Mouse (Mus musculus): Measurements from ENCODE around the gene Map3k10.
"Not testable (repeated sequence)": the region's sequence is repeated elsewhere in the genome, so short reads cannot be mapped to it uniquely, and the experiment has no call there.

The Map3k10 gene

GRCm38 (mm10) chr7:27635094-27635493, 39.3 kb downstream of the Map3k10 start:
- DNase-seq (ENCODE audit: low read depth, low spot score); H3K27me3 ChIP-seq (ENCODE audit: control insufficient read depth, insufficient read depth, low read length, poor library complexity, severe bottlenecking): not testable (repeated sequence)
- peaks cover 11% of the 10 kb centered on the region for H3K36me3 ChIP-seq (ENCODE audit: control insufficient read depth, insufficient read depth, low read length, poor library complexity, severe bottlenecking)

- Histone ChIP-seq H3K36me3 (ENCODE audit: control insufficient read depth, insufficient read depth, low read length, poor library complexity, severe bottlenecking) (peaks cover 11% of the 10 kb centered on the region), H3K27me3 (ENCODE audit: control insufficient read depth, insufficient read depth, low read length, poor library complexity, severe bottlenecking) (no peaks in the 10 kb centered on the region)
- DNase-seq (ENCODE audit: low read depth, low spot score): no peak
These were observed 39.7 kb downstream of the Map3k10 start for GRCm38 (mm10) chr7:27634691-27635090.

DNA sequence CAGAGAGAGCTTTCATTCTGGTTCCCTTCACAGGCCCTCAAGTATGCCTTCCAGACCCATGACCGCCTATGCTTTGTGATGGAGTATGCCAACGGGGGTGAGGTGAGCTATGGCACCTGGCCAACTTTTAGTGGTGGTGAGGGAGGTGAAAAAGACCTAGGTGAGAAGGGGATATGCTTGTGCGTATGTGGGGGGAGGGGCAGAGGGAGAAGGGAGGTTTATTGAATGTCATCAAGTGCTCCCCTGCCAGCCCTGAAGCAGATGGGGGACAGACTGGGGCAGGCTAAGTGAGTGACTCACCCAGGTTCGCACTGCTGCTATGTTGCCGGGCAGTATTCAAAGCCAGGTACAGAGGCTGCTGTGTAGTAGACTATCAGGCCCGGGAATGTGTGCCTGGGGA, 41.2 kb downstream of the Map3k10 start:
- no peak for DNase-seq (ENCODE audit: low read depth, low spot score)
- Histone ChIP-seq H3K36me3 (ENCODE audit: control insufficient read depth, insufficient read depth, low read length, poor library complexity, severe bottlenecking) (peaks cover 14% of the 10 kb centered on the region), H3K27me3 (ENCODE audit: control insufficient read depth, insufficient read depth, low read length, poor library complexity, severe bottlenecking) (no peaks in the 10 kb centered on the region)

- no peak for DNase-seq (ENCODE audit: low read depth, low spot score)
- peaks cover 17% of the 10 kb centered on the region for H3K36me3 ChIP-seq (ENCODE audit: control insufficient read depth, insufficient read depth, low read length, poor library complexity, severe bottlenecking)
- H3K27me3 ChIP-seq (ENCODE audit: control insufficient read depth, insufficient read depth, low read length, poor library complexity, severe bottlenecking): no peaks in the 10 kb centered on the region
These were observed 43.0 kb downstream of the Map3k10 start for GRCm38 (mm10) chr7:27631439-27631838.

DNA sequence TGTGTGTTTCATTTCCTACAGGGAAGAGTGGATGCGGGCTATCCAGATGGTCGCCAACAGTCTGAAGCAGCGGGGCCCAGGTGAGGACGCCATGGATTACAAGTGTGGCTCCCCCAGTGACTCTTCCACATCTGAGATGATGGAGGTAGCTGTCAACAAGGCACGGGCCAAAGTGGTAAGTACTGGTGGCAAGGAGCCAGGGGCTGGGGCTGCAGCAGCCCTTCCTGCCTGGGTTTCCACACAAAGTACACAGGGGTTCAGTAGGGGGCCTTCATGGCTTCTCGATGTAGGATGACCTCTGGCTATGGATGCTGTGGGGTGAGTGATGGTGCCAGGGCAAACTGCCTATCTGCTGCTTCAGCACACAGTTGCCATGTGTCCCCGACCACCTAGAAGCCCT, 45.6 kb downstream of the Map3k10 start:
- peaks cover 12% of the 10 kb centered on the region for H3K36me3 ChIP-seq (ENCODE audit: control insufficient read depth, insufficient read depth, low read length, poor library complexity, severe bottlenecking)
- not testable (repeated sequence) for H3K27me3 ChIP-seq (ENCODE audit: control insufficient read depth, insufficient read depth, low read length, poor library complexity, severe bottlenecking); DNase-seq (ENCODE audit: low read depth, low spot score)

DNA sequence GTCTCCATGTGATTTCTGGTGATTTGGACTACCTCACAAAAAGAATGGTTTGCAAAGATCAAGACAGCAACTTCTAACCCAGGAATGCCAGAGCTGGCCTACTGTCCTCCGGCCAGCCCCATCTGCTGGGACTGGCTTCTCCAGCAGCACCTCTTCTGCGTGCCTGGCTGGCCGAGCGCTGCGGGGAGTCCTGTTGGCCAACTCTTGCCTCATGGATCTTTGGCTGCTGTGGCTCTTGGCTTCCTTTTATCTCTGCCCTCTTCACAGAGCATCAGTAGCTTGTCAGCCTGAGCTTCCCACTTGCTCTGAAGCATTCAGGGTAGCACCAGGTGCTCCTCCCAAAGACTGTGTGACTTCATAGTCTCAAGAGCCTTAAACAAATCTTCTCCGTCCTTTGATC, 46.2 kb downstream of the Map3k10 start:
- DNase-seq (ENCODE audit: low read depth, low spot score): no peak
- Histone ChIP-seq H3K27me3 (ENCODE audit: control insufficient read depth, insufficient read depth, low read length, poor library complexity, severe bottlenecking) (no peaks in the 10 kb centered on the region), H3K36me3 (ENCODE audit: control insufficient read depth, insufficient read depth, low read length, poor library complexity, severe bottlenecking) (peaks cover 12% of the 10 kb centered on the region)

DNA sequence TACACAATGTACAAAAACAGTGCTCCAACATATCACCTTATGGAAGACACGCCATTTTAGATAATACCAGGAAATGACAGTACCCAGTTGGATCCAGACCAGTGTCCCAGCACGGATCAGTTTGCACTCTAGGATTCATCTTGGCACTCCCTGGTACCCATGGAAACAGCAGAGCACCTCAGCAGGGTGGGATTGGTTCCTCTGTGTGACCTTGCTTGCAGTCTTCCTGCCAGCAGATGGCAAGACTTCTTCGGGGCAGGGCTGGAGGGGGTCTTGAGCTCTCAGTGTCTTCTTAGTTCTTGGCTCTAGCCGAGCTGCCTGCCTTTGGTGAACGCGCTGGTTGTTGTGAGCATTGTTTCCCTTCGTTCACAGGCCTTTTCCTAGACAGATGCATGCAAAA, 46.7 kb downstream of the Map3k10 start:
- H3K36me3 ChIP-seq (ENCODE audit: control insufficient read depth, insufficient read depth, low read length, poor library complexity, severe bottlenecking): peaks cover 12% of the 10 kb centered on the region
- H3K27me3 ChIP-seq (ENCODE audit: control insufficient read depth, insufficient read depth, low read length, poor library complexity, severe bottlenecking): no peaks in the 10 kb centered on the region
- DNase-seq (ENCODE audit: low read depth, low spot score): no peak

DNA sequence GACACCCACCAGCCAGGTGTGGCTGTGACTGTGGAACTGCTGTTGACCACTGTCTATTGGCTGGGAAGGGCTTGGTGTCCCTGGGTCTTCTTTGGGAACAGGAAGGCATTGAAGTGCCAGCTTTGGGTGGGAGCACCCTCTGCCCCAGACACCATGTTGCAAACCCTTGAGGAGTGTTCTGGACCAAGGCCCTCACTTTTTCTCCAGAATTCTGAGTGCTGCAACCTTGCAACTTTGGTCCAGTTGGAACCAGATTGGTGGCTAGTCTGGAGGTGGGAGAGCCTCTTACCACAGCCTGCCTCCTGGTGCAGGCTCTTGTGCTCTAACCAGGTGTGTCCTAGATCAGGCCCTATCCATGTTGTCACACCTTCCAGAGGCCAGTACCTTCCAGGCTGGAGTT, 49.4 kb downstream of the Map3k10 start:
- no peak for DNase-seq (ENCODE audit: low read depth, low spot score)
- peaks cover 7% of the 10 kb centered on the region for H3K36me3 ChIP-seq (ENCODE audit: control insufficient read depth, insufficient read depth, low read length, poor library complexity, severe bottlenecking)
- no peaks in the 10 kb centered on the region for H3K27me3 ChIP-seq (ENCODE audit: control insufficient read depth, insufficient read depth, low read length, poor library complexity, severe bottlenecking)

DNA sequence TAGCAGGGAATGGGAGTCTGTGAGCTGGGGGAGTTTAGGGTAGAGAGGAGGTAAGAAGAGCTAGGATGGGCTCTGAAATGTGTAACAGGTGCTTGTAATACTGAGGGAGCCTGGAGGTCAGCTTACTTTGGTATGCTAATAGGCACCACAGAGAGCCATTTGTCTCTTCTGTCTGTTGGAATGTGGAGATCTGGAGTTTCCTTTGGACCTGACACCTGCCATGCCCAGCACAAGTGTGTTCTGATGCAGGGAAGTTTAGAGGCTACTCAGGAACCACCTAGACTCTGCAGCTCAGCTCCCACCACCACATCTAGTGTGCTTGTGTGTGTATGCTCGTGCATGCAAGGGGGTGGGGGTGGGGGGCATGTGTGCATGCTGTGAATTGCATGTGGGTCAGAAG, 52.2 kb downstream of the Map3k10 start:
- no peak for DNase-seq (ENCODE audit: low read depth, low spot score)
- peaks cover 5% of the 10 kb centered on the region for H3K36me3 ChIP-seq (ENCODE audit: control insufficient read depth, insufficient read depth, low read length, poor library complexity, severe bottlenecking)
- no peaks in the 10 kb centered on the region for H3K27me3 ChIP-seq (ENCODE audit: control insufficient read depth, insufficient read depth, low read length, poor library complexity, severe bottlenecking)

- DNase-seq (ENCODE audit: low read depth, low spot score): no peak
- Histone ChIP-seq H3K27me3 (ENCODE audit: control insufficient read depth, insufficient read depth, low read length, poor library complexity, severe bottlenecking) (no peaks in the 10 kb centered on the region), H3K36me3 (ENCODE audit: control insufficient read depth, insufficient read depth, low read length, poor library complexity, severe bottlenecking) (peaks cover 2% of the 10 kb centered on the region)
These were observed 53.4 kb downstream of the Map3k10 start for GRCm38 (mm10) chr7:27621028-27621427.

- no peak for DNase-seq (ENCODE audit: low read depth, low spot score)
- Histone ChIP-seq H3K27me3 (ENCODE audit: control insufficient read depth, insufficient read depth, low read length, poor library complexity, severe bottlenecking) (no peaks in the 10 kb centered on the region), H3K36me3 (ENCODE audit: control insufficient read depth, insufficient read depth, low read length, poor library complexity, severe bottlenecking) (peaks cover 2% of the 10 kb centered on the region; the same call in 1 of the 2 replicates)
These were observed 60.5 kb downstream of the Map3k10 start for GRCm38 (mm10) chr7:27613751-27614499.

DNA sequence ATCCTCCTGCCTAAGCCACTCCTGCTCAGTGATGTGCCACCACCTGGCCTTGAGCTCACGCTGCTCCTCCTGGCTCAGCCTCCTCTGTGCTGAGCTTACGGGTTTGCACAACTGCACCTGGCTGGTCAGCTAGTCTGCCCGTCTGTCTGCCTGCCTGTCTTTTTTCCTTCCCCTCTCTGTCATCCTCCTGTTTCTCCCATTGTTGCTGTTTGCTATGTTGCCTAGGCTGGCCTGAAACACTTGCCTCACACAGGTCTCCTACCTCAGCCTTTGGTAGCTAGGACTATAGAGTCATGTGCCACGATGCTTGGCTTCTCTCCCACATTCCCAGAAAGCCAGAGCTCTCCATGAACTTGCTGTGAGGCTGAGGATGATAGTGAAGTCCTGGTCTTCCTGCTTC, 61.5 kb downstream of the Map3k10 start:
- no peak for DNase-seq (ENCODE audit: low read depth, low spot score)
- H3K36me3 ChIP-seq (ENCODE audit: control insufficient read depth, insufficient read depth, low read length, poor library complexity, severe bottlenecking): no peaks in the 10 kb centered on the region; the same call in 1 of the 2 replicates

GRCm38 (mm10) chr7:27610871-27611270, 63.5 kb downstream of the Map3k10 start:
- no peaks in the 10 kb centered on the region for H3K27me3 ChIP-seq (ENCODE audit: control insufficient read depth, insufficient read depth, low read length, poor library complexity, severe bottlenecking)
- no peak for DNase-seq (ENCODE audit: low read depth, low spot score)
- H3K36me3 ChIP-seq (ENCODE audit: control insufficient read depth, insufficient read depth, low read length, poor library complexity, severe bottlenecking): no peaks in the 10 kb centered on the region; the same call in 1 of the 2 replicates

More for the DNA sequence above, 61.5 kb downstream of the Map3k10 start:
- H3K27me3 ChIP-seq (ENCODE audit: control insufficient read depth, insufficient read depth, low read length, poor library complexity, severe bottlenecking): no peaks in the 10 kb centered on the region

DNA sequence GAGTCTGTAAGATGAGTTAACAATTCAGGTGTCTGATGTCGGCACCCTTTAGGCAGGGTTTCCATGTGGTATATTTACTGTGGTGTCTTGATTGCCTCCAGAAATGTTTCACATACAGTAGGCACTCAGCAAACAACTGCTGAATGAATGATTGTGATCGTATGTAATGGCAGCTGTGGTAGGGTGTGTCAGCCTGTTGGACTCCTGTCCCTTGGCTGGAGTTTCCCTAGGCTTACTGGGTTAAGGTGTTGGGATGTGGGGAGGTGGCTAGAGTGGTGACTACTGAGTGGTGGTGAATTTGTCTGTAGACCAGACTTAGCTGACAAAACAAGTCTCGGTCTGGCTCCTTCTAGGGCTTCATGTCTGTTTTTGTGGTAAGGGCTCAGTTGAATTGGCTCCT, 64.0 kb downstream of the Map3k10 start:
- H3K27me3 ChIP-seq (ENCODE audit: control insufficient read depth, insufficient read depth, low read length, poor library complexity, severe bottlenecking): no peaks in the 10 kb centered on the region
- H3K36me3 ChIP-seq (ENCODE audit: control insufficient read depth, insufficient read depth, low read length, poor library complexity, severe bottlenecking): no peaks in the 10 kb centered on the region; the same call in 1 of the 2 replicates
- DNase-seq (ENCODE audit: low read depth, low spot score): no peak

- Histone ChIP-seq H3K27me3 (ENCODE audit: control insufficient read depth, insufficient read depth, low read length, poor library complexity, severe bottlenecking) (no peaks in the 10 kb centered on the region), H3K36me3 (ENCODE audit: control insufficient read depth, insufficient read depth, low read length, poor library complexity, severe bottlenecking) (no peaks in the 10 kb centered on the region; the same call in 1 of the 2 replicates)
- no peak for DNase-seq (ENCODE audit: low read depth, low spot score)
These were observed 64.7 kb downstream of the Map3k10 start for GRCm38 (mm10) chr7:27609688-27610087.

- DNase-seq (ENCODE audit: low read depth, low spot score): no peak
- no peaks in the 10 kb centered on the region for H3K27me3 ChIP-seq (ENCODE audit: control insufficient read depth, insufficient read depth, low read length, poor library complexity, severe bottlenecking)
- H3K36me3 ChIP-seq (ENCODE audit: control insufficient read depth, insufficient read depth, low read length, poor library complexity, severe bottlenecking): no peaks in the 10 kb centered on the region; the same call in 1 of the 2 replicates
These were observed 65.1 kb downstream of the Map3k10 start for GRCm38 (mm10) chr7:27609285-27609684.

All from splenic B cell, adult 2 months (primary cell).